Mouse (Mus musculus): ENCODE data around the gene Rarb. TPM values are rescaled to one million over a fixed set of nuclear protein-coding genes. Genes with fewer than 3 reads are reported as not detected.

Rarb gene
- total and polyA plus RNA-seq, 2 experiments from 2014 or later: 8.5 to 14.4 TPM

- H3K4me1 ChIP-seq (ENCODE audit: control insufficient read depth, insufficient read depth): no peaks in the 10 kb centered on the region
- no peak overlapping the region for H3K27ac ChIP-seq (ENCODE audit: low read depth)
- TF ChIP-seq EP300 (IDR thresholded peaks at IDR 0.05; ENCODE audit: low read depth) (no peak), CTCF (IDR thresholded peaks at IDR 0.05; ENCODE audit: low read depth) (no peak)
- H3K9ac ChIP-seq (replicated peaks; ENCODE audit: low read depth, low read length): no peak overlapping the region
- H3K36me3 ChIP-seq (replicated peaks; ENCODE audit: control insufficient read depth, insufficient read depth, low read length): no peaks in the 10 kb centered on the region
- 77% methylated on average over 1 of the region's 1 CpGs for WGBS
- DNase-seq (ENCODE audit: low spot score) (no peak), ATAC-seq (ENCODE audit: insufficient read depth, low read depth) (no peak)
- no peak overlapping the region for H3K4me3 ChIP-seq (ENCODE audit: low read depth, low read length)
- no peaks in the 10 kb centered on the region for H3K9me3 ChIP-seq (replicated peaks; ENCODE audit: control insufficient read depth, low read length)
- H3K27me3 ChIP-seq (ENCODE audit: control insufficient read depth, insufficient read depth, low read length): no peaks in the 10 kb centered on the region
- no peak overlapping the region for H3K4me2 ChIP-seq (ENCODE audit: low read depth, low read length)
Observed at GRCm38 (mm10) chr14:16815096-16815741, 3.7 kb downstream of the Rarb start.

DNA sequence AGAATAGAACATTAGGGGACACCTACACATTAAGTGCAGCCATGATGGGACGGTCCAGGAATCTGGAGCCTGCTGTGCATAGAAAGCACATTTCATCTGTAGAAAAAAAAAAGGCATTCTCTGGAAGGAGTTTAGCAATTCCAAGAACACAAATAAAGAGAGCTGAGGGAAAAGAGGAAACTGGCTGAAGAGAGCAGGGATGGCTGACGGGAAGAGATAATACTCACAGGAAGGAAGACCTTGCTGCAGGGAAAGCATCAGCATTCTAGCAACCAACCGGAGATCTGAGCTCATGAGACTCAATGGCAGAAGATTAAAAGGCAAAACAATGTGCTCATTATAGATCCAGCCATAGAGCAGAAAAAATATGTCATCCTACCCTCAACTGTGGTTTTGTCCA, 12.8 kb downstream of the Rarb start:
- ATAC-seq (ENCODE audit: insufficient read depth, low read depth): no peak
- DNase-seq (ENCODE audit: low spot score): no peak
- Histone ChIP-seq H3K27me3 (ENCODE audit: control insufficient read depth, insufficient read depth, low read length) (no peaks in the 10 kb centered on the region), H3K4me3 (ENCODE audit: low read depth, low read length) (no peak overlapping the region), H3K27ac (ENCODE audit: low read depth) (no peak overlapping the region), H3K9ac (replicated peaks; ENCODE audit: low read depth, low read length) (no peak overlapping the region), H3K4me2 (ENCODE audit: low read depth, low read length) (no peak overlapping the region), H3K36me3 (replicated peaks; ENCODE audit: control insufficient read depth, insufficient read depth, low read length) (no peaks in the 10 kb centered on the region), H3K4me1 (ENCODE audit: control insufficient read depth, insufficient read depth) (no peaks in the 10 kb centered on the region), H3K9me3 (replicated peaks; ENCODE audit: control insufficient read depth, low read length) (no peaks in the 10 kb centered on the region)
- no peak for TF ChIP-seq CTCF (IDR thresholded peaks at IDR 0.05; ENCODE audit: low read depth)
- TF ChIP-seq EP300 (IDR thresholded peaks at IDR 0.05; ENCODE audit: low read depth): no peak
- 57% methylated on average over 3 of the region's 3 CpGs for WGBS

DNA sequence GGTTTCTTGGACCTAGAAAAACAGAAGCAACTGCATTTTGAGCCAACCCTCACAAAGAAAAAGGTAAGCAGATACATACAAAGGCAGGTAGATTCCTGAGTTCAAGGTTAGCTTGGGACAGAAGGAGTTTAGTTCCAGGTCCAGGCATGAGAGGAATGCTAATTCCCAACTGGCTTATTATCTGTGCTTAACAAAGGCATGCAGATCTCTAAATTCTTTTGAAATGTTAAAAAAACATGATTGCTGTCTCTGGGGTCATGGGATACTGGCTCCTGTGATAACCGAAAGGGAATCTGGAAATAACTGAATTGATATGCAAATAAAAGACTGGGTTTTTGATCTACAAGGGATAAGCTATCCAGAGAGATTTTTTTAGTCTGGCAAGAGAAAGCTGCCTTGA, 28.8 kb downstream of the Rarb start:
- Histone ChIP-seq H3K9ac (replicated peaks; ENCODE audit: low read depth, low read length) (no peak overlapping the region), H3K4me3 (ENCODE audit: low read depth, low read length) (no peak overlapping the region), H3K27me3 (ENCODE audit: control insufficient read depth, insufficient read depth, low read length) (no peaks in the 10 kb centered on the region), H3K27ac (ENCODE audit: low read depth) (no peak overlapping the region), H3K36me3 (replicated peaks; ENCODE audit: control insufficient read depth, insufficient read depth, low read length) (no peaks in the 10 kb centered on the region), H3K4me1 (ENCODE audit: control insufficient read depth, insufficient read depth) (no peaks in the 10 kb centered on the region), H3K9me3 (replicated peaks; ENCODE audit: control insufficient read depth, low read length) (no peaks in the 10 kb centered on the region), H3K4me2 (ENCODE audit: low read depth, low read length) (no peak overlapping the region)
- DNase-seq (ENCODE audit: low spot score) (no peak), ATAC-seq (ENCODE audit: insufficient read depth, low read depth) (no peak)
- no peak for TF ChIP-seq CTCF (IDR thresholded peaks at IDR 0.05; ENCODE audit: low read depth)
- TF ChIP-seq EP300 (IDR thresholded peaks at IDR 0.05; ENCODE audit: low read depth): no peak
- 81% methylated on average over 1 of the region's 1 CpGs for WGBS

GRCm38 (mm10) chr14:16781942-16782541, 36.9 kb downstream of the Rarb start:
- no peak overlapping the region for H3K27ac ChIP-seq (ENCODE audit: low read depth)
- no peak overlapping the region for H3K4me3 ChIP-seq (ENCODE audit: low read depth, low read length)
- H3K9me3 ChIP-seq (replicated peaks; ENCODE audit: control insufficient read depth, low read length): no peaks in the 10 kb centered on the region
- no peak overlapping the region for H3K4me2 ChIP-seq (ENCODE audit: low read depth, low read length)
- 76% methylated on average over 5 of the region's 5 CpGs for WGBS
- ATAC-seq (ENCODE audit: insufficient read depth, low read depth) (no peak), DNase-seq (ENCODE audit: low spot score) (no peak)
- no peak overlapping the region for H3K9ac ChIP-seq (replicated peaks; ENCODE audit: low read depth, low read length)
- H3K4me1 ChIP-seq (ENCODE audit: control insufficient read depth, insufficient read depth): no peaks in the 10 kb centered on the region
- TF ChIP-seq CTCF (IDR thresholded peaks at IDR 0.05; ENCODE audit: low read depth): no peak
- no peak for TF ChIP-seq EP300 (IDR thresholded peaks at IDR 0.05; ENCODE audit: low read depth)
- H3K36me3 ChIP-seq (replicated peaks; ENCODE audit: control insufficient read depth, insufficient read depth, low read length): no peaks in the 10 kb centered on the region
- no peaks in the 10 kb centered on the region for H3K27me3 ChIP-seq (ENCODE audit: control insufficient read depth, insufficient read depth, low read length)

DNA sequence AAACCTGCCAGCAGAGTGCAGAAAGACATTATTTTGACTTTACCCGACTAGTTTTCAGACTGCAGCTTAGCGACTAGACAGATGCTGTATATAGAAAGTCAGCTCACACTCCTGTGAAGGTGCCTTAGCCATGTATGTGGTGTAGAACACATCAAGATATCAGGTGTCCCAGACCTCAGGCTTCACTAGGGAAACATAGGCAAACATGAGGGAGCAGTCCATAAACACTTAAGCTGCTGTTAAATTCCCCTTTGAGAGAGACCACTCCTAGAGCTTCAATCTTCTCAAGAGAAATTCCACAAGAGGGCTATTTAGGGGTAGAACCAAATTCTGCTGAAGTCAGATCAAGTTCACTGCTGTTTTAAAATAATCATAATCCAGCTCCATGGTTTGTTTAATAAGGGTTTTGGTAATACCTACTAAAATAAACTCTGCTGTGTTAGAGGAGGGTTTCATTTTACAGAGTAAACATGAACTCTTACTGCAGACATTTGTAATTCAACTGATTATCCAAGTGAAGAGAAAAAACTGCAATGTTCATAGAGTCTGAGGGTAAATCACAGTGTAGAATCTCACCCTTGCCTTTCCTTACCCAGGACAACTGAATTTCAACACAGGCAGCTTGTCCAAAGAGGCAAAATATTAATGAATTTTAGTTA, 42.1 kb downstream of the Rarb start:
- H3K4me3 ChIP-seq (ENCODE audit: low read depth, low read length): no peak overlapping the region
- 63% methylated on average over 2 of the region's 2 CpGs for WGBS
- H3K27me3 ChIP-seq (ENCODE audit: control insufficient read depth, insufficient read depth, low read length): no peaks in the 10 kb centered on the region
- ATAC-seq (ENCODE audit: insufficient read depth, low read depth): no peak
- no peak overlapping the region for H3K27ac ChIP-seq (ENCODE audit: low read depth)
- H3K4me1 ChIP-seq (ENCODE audit: control insufficient read depth, insufficient read depth): no peaks in the 10 kb centered on the region
- DNase-seq (ENCODE audit: low spot score): no peak
- no peak overlapping the region for H3K4me2 ChIP-seq (ENCODE audit: low read depth, low read length)
- no peaks in the 10 kb centered on the region for H3K36me3 ChIP-seq (replicated peaks; ENCODE audit: control insufficient read depth, insufficient read depth, low read length)
- no peak for TF ChIP-seq CTCF (IDR thresholded peaks at IDR 0.05; ENCODE audit: low read depth)
- TF ChIP-seq EP300 (IDR thresholded peaks at IDR 0.05; ENCODE audit: low read depth): no peak
- no peaks in the 10 kb centered on the region for H3K9me3 ChIP-seq (replicated peaks; ENCODE audit: control insufficient read depth, low read length)
- H3K9ac ChIP-seq (replicated peaks; ENCODE audit: low read depth, low read length): no peak overlapping the region

All from heart, postnatal 0 days (tissue).